ENCODE assay signal across 13 mouse cellular contexts in the genomic region with DNA sequence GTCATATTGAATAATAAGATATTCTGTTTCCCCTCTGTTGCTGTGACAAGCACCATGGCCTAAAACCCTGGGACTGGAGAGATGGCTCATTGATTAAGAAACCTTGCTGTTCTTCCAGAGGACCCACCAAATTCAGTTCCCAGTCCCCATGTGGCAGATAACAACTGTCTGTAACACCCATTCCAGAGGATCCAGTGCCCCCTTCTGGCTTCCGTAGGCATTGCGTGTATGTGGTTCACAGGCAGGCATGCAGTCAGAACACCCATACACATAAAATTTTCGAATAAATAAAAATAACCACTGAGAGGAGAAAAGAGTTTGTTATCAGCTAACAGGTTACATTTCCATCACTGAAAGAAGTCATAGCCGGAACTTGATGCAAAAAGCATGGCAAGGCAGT.
DNase-seq lines count a peak whose midpoint lies in the region; ATAC-seq and TF ChIP-seq lines count a peak whose summit lies in the region.
"Had no signal": no experiment of that assay in that cellular context is flagged by ENCODE, and none has a peak within 500 bp of the region (broad histone marks: within the 10 kb centered on the region; RNA-seq: fewer than 3 reads in every experiment).

No protein-coding gene starts in this region.

- no peak overlapping the region for H3K4me2 ChIP-seq in lung, postnatal 0 days (replicated peaks; ENCODE audit: low read depth, low read length)
- H3K4me2 ChIP-seq: embryonic facial prominence, embryonic 15.5 days; kidney, embryonic 15.5 days; lung, embryonic 15.5 days had no signal

- no peak for DNase-seq in heart, adult 2 months
- no peak for DNase-seq in heart, postnatal 4 days
- no peak for DNase-seq in lung, postnatal 0 days (ENCODE audit: low spot score)
- DNase-seq in lung, postnatal 4 days, result no peak
- DNase-seq in Patski (ENCODE audit: low read depth, low spot score), result no peak
- peak; percentile 41 for DNase-seq in splenic B cell, adult 2 months (ENCODE audit: low read depth, low spot score)
- DNase-seq in gastrocnemius, postnatal 14 days, result no peak
- DNase-seq: adrenal gland, postnatal 10 days; cerebellum, postnatal 25 days had no signal

- in situ Hi-C loops in Patski (cut with MboI; ENCODE audit: low pct_unique_long_range_greater_than_20kb), result no loop called here

- H3K79me2 ChIP-seq in heart, adult 2 months (replicated peaks; ENCODE audit: control insufficient read depth, insufficient read depth, low read length), result no peaks in the 10 kb centered on the region

- H3K9me3 ChIP-seq in lung, postnatal 0 days (ENCODE audit: low read length), result no peaks in the 10 kb centered on the region
- H3K9me3 ChIP-seq: embryonic facial prominence, embryonic 15.5 days; kidney, embryonic 15.5 days; lung, embryonic 15.5 days had no signal

- H3K27ac ChIP-seq in heart, adult 2 months, result no peak overlapping the region
- no peak overlapping the region for H3K27ac ChIP-seq in lung, postnatal 0 days (ENCODE audit: low read length)
- H3K27ac ChIP-seq: embryonic facial prominence, embryonic 15.5 days; kidney, embryonic 15.5 days; lung, embryonic 15.5 days had no signal

- no peak for TF ChIP-seq EP300 in heart, adult 2 months (IDR thresholded peaks at IDR 0.05; ENCODE audit: insufficient read depth, low read depth, low read length)
- TF ChIP-seq EP300 in lung, postnatal 0 days (IDR thresholded peaks at IDR 0.05), result no peak

- POLR2A ChIA-PET in Patski (lab: Charles Lee), result interaction anchor here (1.1 kb wide), 1 partner anchor 30 kb away, joined by 3 read pairs; no protein-coding TSS in a partner anchor

- WGBS in heart, adult 2 months, result 94% methylated on average over 4 of the region's 4 CpGs
- WGBS in lung, postnatal 0 days, result 97% methylated on average over 4 of the region's 4 CpGs

- ATAC-seq in lung, postnatal 0 days, result no peak
- ATAC-seq in Patski, result no peak
- no peak for ATAC-seq in monocyte, adult 5-6 weeks (replicated peaks; ENCODE audit: insufficient number of reproducible peaks, low FRiP score, low TSS enrichment, poor library complexity, severe bottlenecking)

- peaks cover 13% of the 10 kb centered on the region for H3K4me1 ChIP-seq in heart, adult 2 months (ENCODE audit: control insufficient read depth, insufficient read depth, low read length)
- H3K4me1 ChIP-seq in lung, postnatal 0 days (ENCODE audit: insufficient read depth, low read depth, low read length), result peaks cover 7% of the 10 kb centered on the region; the same call in 1 of the 2 replicates
- H3K4me1 ChIP-seq: embryonic facial prominence, embryonic 15.5 days had no signal

- H3K36me3 ChIP-seq in heart, adult 2 months (ENCODE audit: control insufficient read depth, insufficient read depth, low read length), result peaks cover 4% of the 10 kb centered on the region
- no peaks in the 10 kb centered on the region for H3K36me3 ChIP-seq in lung, postnatal 0 days (ENCODE audit: insufficient read depth, low read length)
- H3K36me3 ChIP-seq in splenic B cell, adult 2 months (ENCODE audit: control insufficient read depth, insufficient read depth, low read length, poor library complexity, severe bottlenecking), result peaks cover 2% of the 10 kb centered on the region; the same call in 1 of the 2 replicates

- peak; percentile 55 for TF ChIP-seq CTCF in heart, adult 2 months (IDR thresholded peaks at IDR 0.05)
- TF ChIP-seq CTCF in lung, postnatal 0 days (IDR thresholded peaks at IDR 0.05), result peak; percentile 60
- peak; percentile 66 for TF ChIP-seq CTCF in Patski (IDR thresholded peaks at IDR 0.05)

- no peaks in the 10 kb centered on the region for H3K27me3 ChIP-seq in heart, adult 2 months (ENCODE audit: control insufficient read depth, insufficient read depth, low read length)
- H3K27me3 ChIP-seq in lung, postnatal 0 days (replicated peaks; ENCODE audit: insufficient read depth, low read length), result no peaks in the 10 kb centered on the region
- H3K27me3 ChIP-seq in Patski, result no peaks in the 10 kb centered on the region
- H3K27me3 ChIP-seq in splenic B cell, adult 2 months (ENCODE audit: control insufficient read depth, insufficient read depth, low read length, poor library complexity, severe bottlenecking), result no peaks in the 10 kb centered on the region
- H3K27me3 ChIP-seq: embryonic facial prominence, embryonic 15.5 days; kidney, embryonic 15.5 days; lung, embryonic 15.5 days had no signal

- no peak overlapping the region for H3K4me3 ChIP-seq in heart, adult 2 months
- H3K4me3 ChIP-seq in lung, postnatal 0 days (ENCODE audit: low read depth, low read length), result no peak overlapping the region
- H3K4me3 ChIP-seq: embryonic facial prominence, embryonic 15.5 days; kidney, embryonic 15.5 days; lung, embryonic 15.5 days had no signal

- no peak for TF ChIP-seq POLR2A in heart, adult 2 months (IDR thresholded peaks at IDR 0.05; ENCODE audit: insufficient read depth, low read depth, low read length)

- CTCF ChIA-PET in Patski (lab: Charles Lee), result no interaction called here

- no peak overlapping the region for H3K9ac ChIP-seq in heart, adult 2 months (ENCODE audit: low read depth, low read length)
- no peak overlapping the region for H3K9ac ChIP-seq in lung, postnatal 0 days (replicated peaks; ENCODE audit: low read depth)
- H3K9ac ChIP-seq: embryonic facial prominence, embryonic 15.5 days; kidney, embryonic 15.5 days; lung, embryonic 15.5 days had no signal

- intact Hi-C loops in heart, adult 2 months (cut with DNase I), result loop anchor here (5.0 kb wide), 3 partner anchors 49 to 279 kb away; no protein-coding TSS in a partner anchor
- intact Hi-C loops in gastrocnemius, postnatal 14 days (cut with DNase I; ENCODE audit: low total_unique reads), result no loop called here
